Comparison of ENCODE assay signal across 8 mouse cellular contexts in genomic region chr19:26605438-26606320, GRCm38 (mm10). TPM values are rescaled to one million over a fixed set of nuclear protein-coding genes. Genes with fewer than 3 reads are reported as not detected.
DNase-seq lines count a peak whose midpoint lies in the region; ATAC-seq lines count a peak whose summit lies in the region.

No protein-coding gene starts in this region.

- H3K4me3 ChIP-seq in limb, embryonic 15.5 days = peak overlapping the region; percentile 81

- 1% methylated on average over 44 of the region's 44 CpGs for WGBS in limb, embryonic 15.5 days

- no peaks in the 10 kb centered on the region for H3K9me3 ChIP-seq in limb, embryonic 15.5 days

- H3K27me3 ChIP-seq in limb, embryonic 15.5 days = no peaks in the 10 kb centered on the region
- H3K27me3 ChIP-seq in splenic B cell, adult 2 months (ENCODE audit: control insufficient read depth, insufficient read depth, low read length, poor library complexity, severe bottlenecking) = no peaks in the 10 kb centered on the region

- H3K27ac ChIP-seq in limb, embryonic 15.5 days = peak overlapping the region; percentile 99

- H3K36me3 ChIP-seq in limb, embryonic 15.5 days = no peaks in the 10 kb centered on the region
- no peaks in the 10 kb centered on the region for H3K36me3 ChIP-seq in splenic B cell, adult 2 months (ENCODE audit: control insufficient read depth, insufficient read depth, low read length, poor library complexity, severe bottlenecking)

- peak; percentile 62 for DNase-seq in CD4-positive, CD25-positive, alpha-beta regulatory T cell, adult 2 months (ENCODE audit: low read depth, low spot score)
- peak; percentile 63 for DNase-seq in embryo, embryonic 11 days
- DNase-seq in heart, adult 8-10 months (ENCODE audit: low spot score) = peak; percentile 51
- peak; percentile 57 for DNase-seq in kidney, adult 9 months
- DNase-seq in naive thymus-derived CD4-positive, alpha-beta T cell, adult 2 months (ENCODE audit: low read depth) = peak; percentile 63
- peak; percentile 47 for DNase-seq in splenic B cell, adult 2 months (ENCODE audit: low read depth, low spot score)

- peaks cover 24% of the 10 kb centered on the region for H3K4me1 ChIP-seq in limb, embryonic 15.5 days

- ATAC-seq in CD4-positive, CD25-positive, alpha-beta regulatory T cell, adult 4 months = no peak
- no peak for ATAC-seq in limb, embryonic 15.5 days (ENCODE audit: insufficient number of reproducible peaks, low FRiP score, low TSS enrichment, low read depth)

- H3K4me2 ChIP-seq in limb, embryonic 15.5 days = peak overlapping the region; percentile 96

- H3K9ac ChIP-seq in limb, embryonic 15.5 days = peak overlapping the region; percentile 70

RNA-seq across cellular contexts. Expression of gene Smarca2, which starts 0.8 kb away (rescaled TPM):
- 10 to 100 TPM; 40.8 to 49.9 TPM for polyA plus RNA-seq in CD4-positive, CD25-positive, alpha-beta regulatory T cell, adult 4 months (2017; shearing (Covaris generic))
- 10 to 100 TPM; 78.3 to 92.2 (median 79.8) TPM for total RNA-seq in heart, adult 8-10 months (2022)
- 63.6 and 68.2 TPM in 2 replicates for polyA plus RNA-seq in limb, embryonic 15.5 days (2015; fragmentation: Nextera tagmentation; extraction: Ambion mirVana)
